Mouse (Mus musculus): ENCODE measurements around the gene Xkr7.

The Xkr7 gene

DNA sequence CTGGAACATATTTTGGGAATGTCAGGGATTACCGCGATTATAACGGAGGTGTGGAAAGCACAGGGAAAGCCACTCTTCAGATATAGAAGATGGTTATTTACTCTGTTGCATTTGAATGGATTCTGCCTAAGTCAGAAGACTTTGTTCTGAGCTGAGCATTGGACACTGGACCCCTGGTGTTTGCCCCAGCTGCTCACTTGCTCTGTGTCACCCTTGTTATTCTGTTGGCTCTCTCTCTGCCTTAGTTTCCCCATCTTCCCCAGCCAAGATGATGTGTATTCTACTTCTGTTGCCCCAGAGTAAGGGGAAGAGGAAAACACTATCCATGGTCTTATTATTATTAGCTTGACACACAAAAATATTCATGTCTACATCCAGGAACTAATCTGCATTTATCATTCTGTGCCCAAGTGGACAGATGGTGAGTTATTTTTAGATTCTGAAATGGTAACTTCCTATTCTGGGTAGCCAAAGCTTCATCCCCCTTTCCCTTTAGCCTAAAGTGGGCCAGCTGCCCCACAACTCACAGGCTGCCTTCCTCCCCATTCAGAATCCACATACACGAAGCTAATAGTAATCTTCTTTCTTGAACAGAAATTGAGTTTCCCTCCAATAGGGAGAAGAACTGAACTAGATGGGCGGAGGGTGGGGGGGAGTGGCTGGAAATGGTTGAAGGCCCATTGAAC is 2.0 kb downstream of the Xkr7 start:
- DNase-seq, result no peak

GRCm38 (mm10) chr2:153036690-153037089 is 5.0 kb downstream of the Xkr7 start:
- DNase-seq, result no peak

DNA sequence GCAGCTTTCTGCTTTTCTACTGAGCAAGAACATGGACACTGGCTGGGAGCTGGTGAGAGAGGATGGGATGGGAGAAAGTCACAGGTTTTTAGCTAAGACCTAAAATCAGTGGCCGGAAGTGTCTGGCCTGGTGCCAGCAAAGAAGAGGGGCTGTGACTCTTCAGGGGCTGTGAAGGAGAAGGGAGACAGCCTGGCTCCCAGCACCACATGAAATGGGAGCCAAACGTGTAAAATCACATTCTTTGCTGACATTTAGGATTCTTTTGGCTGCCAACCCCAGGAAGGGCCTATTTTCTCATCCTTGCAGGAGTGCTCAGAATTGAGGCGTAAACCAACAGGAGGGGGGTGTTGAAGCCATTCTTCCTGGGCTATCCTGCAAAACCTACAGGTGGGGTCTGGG is 12.2 kb downstream of the Xkr7 start:
- no peak for DNase-seq

DNA sequence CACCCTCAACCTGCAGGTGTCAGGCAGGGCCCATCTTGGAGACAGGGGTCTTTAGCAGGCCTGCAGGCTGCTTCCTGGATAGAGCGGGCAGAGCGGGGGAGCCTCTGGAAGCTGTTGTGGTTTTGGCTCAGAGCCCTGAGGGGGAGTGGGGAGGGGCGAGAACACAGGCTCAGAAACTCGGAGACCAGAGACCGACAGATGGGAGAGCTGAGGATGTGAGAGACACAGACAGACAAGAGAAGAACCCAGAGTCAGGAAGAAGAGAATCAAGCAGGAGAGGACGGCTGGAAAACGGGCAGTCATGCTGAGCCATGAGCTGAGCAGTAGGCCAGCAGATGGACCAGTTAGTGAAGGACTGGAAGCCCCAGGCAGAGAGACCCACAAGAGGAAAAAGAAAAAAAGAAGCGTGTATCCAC is 14.2 kb downstream of the Xkr7 start:
- no peak for DNase-seq

DNA sequence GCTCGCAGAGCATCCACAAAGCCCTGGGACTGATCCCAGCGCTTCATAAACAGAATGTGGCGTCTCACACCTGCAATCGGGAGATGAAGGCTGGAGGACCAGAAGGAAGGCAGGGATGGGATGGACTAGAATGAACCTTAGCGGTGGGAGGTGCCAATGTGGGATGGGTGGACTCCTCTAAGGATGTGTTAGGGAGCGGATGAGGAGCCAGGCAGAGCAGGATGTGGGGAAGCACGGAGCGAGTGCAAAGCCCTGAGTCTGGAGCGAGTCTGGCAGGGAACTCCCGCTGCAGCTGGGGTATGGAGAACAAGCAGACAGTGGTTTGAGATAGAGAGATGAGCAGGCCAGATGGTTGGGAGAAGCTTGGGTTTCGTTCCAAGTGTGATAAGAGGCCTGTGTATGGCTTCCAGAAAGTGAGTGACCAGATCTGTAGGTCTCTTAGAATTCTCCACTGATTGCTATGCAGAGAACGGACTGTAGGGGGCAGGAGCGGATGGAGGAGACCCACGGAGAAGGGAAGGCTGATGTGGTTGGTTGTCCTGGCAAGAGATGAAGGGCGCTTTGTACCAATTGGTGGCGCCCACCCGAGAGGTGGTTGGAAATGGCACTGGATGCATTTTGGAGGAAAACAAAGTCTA is 16.3 kb downstream of the Xkr7 start:
- peak; percentile 45 to 52 for DNase-seq

DNA sequence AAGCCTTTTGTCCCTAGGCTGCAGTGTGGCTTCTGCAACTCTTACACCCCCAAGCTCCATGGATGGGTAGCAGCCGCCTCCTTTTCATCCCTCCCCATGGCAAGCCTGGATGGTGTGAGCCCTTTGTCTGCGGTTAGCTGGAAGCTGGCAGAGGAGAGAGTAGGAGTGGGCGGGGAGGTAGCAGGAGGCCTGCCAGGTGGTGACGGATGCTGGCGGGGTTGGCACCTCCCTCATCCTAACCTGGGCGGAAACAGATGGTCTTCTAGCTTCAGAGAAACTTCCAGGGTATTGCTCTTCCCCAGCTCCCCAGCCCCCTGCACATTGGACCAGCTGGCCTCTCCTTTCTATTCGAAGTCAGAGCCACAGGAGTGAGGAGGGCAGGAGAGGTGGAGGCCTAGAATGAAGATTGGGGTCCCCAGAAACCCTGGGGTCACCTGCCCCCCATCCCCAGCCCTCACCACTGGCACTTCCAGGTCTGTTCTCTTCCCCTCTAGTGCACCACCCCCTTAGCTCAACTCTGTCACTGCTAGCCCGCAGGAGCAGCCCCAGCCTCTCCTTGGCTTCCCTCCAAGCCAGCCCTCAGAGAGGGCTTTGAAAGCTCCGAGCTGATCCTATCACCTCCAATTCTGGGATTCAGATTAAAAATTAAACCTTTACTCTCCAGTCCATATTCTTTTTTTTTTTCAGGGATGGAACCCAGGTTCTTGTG is 17.8 kb downstream of the Xkr7 start:
- DNase-seq, result no peak

GRCm38 (mm10) chr2:153049997-153050358 is 18.3 kb downstream of the Xkr7 start:
- no peak for DNase-seq

DNA sequence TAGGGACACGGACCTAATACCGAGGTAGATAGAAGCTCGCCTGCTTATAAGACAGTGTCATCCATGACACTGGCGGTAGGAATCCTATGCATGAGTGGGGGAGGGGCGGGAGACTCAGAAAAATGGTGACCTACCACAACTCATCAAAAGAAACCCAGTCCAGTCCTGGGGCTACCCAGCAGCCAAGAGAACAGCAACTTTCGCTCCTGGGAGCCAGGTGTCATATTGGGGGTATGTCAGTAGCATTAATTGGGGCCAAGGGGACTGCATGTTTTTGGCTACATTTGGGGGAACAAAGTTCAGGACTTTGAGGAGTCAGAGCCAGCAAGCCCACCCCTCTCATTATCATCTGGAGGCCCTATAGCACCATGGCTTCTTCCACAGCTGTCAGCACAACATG is 19.4 kb downstream of the Xkr7 start:
- no peak for DNase-seq

DNA sequence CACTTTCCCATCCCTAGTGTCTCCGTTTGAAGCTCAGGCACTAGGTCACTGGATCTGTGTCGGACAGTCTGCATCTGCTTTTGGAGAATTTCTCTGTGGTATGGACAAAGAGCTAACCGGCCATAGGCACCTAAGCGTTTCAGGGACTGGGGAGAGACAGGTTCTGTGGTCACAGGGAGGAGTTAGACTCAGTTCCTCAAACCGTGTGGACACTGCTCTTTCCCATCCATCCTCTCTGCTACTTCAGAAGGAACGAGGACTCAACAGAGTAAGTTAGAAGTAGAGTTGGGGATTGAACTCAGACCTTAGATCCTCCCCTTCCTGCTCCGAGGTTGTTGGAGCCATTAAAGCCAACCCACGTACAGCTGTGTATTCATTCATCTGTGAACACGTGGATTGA is 19.9 kb downstream of the Xkr7 start:
- no peak for DNase-seq

- no peak for DNase-seq
Measured at GRCm38 (mm10) chr2:153052700-153053351, 21.2 kb downstream of the Xkr7 start.

GRCm38 (mm10) chr2:153053896-153054295 is 22.2 kb downstream of the Xkr7 start:
- no peak for DNase-seq

- no peak for DNase-seq
Measured at GRCm38 (mm10) chr2:153055270-153055920, 23.7 kb downstream of the Xkr7 start.

DNA sequence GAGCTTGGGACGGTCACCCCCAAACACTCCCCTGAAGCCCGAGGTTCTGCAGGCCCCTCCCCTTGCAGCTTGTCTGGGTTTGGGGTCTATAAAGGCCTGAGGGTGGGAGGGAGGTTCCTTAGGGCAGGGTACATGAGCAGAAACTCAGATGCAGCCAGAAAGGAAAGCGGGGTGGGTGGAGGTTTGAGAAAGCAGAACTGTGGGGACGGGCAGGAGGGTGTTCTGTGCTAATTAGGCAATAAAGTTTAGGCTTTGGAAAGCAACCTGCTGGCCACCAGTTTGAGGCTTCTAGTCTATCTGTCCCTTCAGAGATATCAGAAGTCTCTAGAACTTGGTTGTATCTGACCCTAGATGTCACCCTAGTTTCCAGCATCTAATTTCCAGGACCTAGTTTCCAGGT is 26.7 kb downstream of the Xkr7 start:
- DNase-seq, result no peak

DNA sequence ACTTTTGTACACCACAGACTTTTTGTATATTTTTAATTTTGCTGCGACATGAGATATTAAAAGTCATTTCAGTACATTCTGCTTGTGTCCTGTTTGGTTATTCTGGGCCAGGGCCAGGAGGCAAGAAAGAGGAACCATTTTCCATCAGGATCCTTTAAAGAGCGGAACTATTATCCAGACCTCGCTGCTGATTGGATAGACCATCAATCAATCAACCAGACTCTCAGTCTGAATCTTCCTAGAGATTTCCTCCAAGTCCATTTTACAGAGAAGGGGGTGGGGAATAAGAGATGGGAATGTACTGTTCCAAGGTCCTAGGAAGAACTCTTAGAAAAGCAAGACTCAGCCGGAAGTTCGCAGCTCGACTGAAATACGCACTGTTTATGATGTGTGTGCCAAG is 28.6 kb downstream of the Xkr7 start:
- no peak for DNase-seq

DNA sequence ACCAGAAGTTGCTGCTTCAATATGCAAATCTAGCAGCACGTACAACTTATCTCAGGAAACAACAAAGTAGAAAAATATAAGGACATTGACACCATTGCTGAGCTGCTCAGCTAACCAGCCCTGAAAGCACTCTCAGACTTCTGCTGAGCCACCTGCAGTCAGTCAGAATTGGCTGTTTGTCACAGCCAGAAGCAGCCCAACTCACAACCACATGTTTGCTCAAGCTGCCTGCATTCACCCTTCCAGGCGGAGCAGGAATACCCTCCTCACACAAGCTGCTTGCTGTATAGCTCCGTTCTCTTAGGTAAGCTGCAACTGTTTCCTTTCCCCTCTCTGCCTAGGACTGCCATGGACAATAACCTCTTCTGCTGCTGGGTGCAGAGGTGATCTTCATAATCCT is 31.7 kb downstream of the Xkr7 start:
- DNase-seq, result no peak

- DNase-seq, result peak in 1 of 2 experiments; percentile 41
Measured at GRCm38 (mm10) chr2:153064190-153064970, 32.7 kb downstream of the Xkr7 start.

DNA sequence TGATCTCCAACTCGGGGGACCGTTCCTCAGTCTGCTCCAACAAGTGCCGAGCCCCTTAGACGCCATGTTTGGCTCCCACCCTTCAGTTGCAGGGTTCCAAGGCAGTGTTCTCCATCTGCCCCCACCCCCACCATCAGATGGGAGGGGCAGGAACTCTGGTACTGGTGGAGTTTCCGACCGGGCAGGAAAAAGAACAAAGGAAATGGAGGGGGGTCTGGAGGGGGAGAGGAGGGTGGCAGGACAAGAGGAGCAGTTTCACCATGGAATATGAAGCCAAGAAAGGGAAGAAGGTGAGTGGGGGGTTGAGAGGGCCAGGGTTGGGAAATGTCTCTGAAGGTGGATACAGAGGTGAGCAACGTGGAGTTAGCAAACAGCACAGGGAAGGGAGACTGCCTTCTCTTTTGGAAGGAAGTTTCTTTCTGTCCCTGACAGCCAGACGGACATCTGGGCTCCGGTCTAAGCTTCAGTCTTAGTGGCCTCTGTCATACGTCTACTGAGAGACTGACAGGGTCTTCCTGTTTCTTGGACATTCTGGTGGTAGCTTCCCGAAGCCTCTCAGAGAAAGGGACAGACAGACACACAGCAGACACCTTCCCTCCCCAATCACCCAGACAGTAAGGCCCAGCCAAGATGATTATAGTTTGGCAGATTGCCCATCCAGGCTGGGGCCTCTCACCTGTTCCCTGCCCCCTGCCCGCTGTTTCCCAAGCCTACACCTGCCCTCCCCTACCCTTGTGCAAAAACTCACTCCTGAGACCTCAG is 34.3 kb downstream of the Xkr7 start, which contains the start of gene Ccm2l:
Gene Ccm2l, plus strand, starts transcription at position 209 of the 762 bp plus-strand sequence.
- DNase-seq, result peak; percentile 73 to 84

DNA sequence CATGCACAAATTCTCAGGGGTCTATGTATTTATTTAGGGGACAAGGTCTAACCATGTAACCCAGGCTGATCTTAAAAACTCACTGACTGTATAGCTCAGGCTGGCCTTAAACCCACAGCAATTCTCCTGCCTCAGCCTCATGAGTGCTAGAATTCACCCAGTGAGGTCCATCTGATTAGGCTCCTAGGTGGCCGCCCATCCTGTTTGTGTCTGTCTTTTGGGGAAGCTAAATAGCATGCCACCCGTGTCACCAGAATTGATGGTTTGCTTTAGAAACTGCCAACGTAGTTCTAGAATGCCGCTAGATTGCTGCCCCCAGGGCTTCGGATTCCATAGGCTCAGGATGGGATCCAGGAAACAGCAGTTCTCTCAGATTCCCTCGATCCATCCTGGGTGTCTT is 35.3 kb downstream of the Xkr7 start:
- peak; percentile 26 to 54 for DNase-seq

GRCm38 (mm10) chr2:153070762-153071490 is 39.3 kb downstream of the Xkr7 start:
- peak; percentile 34 to 47 for DNase-seq

DNA sequence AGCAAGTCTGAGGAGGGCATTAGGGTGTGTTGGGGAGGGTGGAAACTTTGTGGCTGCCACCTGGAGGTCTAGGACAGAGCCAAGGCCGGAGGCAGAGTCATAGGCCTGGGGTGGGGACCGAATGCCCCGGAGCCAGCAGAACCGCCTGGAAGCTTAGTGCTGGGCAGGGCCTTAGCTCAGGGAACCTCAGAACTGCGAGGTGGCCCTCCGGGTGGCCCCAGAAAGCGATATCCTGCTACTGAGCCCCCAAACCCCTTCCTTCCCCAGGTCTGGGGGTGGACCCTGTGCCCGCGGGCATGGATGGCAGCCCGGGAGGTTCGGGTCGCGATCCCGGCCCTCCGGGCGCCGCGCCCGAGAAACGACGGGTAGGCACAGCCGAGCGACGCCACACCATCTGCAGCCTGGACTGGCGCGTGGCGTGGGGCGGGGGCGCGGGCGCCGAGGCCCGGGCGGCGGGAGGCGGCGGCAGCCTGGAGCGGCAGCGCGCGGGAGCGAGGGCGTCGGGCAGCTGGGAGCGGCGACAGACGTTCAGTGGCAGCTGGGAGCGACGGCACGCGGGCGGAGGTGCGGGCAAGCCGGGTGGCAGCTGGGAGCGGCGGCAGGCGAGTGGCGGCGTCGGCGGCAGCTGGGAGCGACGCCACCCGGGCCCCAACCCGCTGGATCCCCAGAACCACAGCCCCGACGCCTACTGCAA is 40.0 kb downstream of the Xkr7 start:
- no peak for DNase-seq
